Mouse (Mus musculus): ENCODE measurements around the gene Igdcc3. TPM values are rescaled to one million over a fixed set of nuclear protein-coding genes. Genes with fewer than 3 reads are reported as not detected.

Gene Igdcc3
- polyA plus RNA-seq, 1 experiment from 2014 or later = not detected

DNA sequence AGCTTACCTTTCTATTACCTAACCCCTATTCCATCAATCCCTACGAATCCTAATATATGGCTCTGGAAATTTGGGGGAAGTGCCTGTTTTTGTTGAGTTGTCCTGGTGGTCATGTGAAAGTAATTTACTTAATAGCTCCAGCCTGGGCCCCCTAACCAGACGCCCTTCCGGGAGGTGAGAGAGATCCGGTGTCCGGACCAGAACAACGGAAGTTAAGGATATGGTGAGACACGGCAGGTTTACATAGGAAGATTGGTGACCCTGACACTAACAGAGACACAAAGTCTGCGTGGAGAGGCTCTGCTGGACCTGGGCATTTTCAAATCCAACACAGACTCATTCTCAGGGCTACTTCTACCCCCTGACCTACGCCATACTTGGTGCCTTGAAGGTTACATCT lies 25.4 kb downstream of the Igdcc3 start:
- H3K27me3 ChIP-seq (ENCODE audit: insufficient read depth, low read length) = peaks cover 30% of the 10 kb centered on the region
- no peak overlapping the region for H3K4me2 ChIP-seq (ENCODE audit: low read depth, low read length)
- no peaks in the 10 kb centered on the region for H3K9me3 ChIP-seq (ENCODE audit: low read length)
- ATAC-seq = no peak
- no peak overlapping the region for H3K27ac ChIP-seq (ENCODE audit: low read depth)
- H3K36me3 ChIP-seq (replicated peaks; ENCODE audit: insufficient read depth, low read length) = no peaks in the 10 kb centered on the region
- no peak overlapping the region for H3K9ac ChIP-seq (replicated peaks)
- 48% methylated on average over 9 of the region's 9 CpGs for WGBS (ENCODE audit: insufficient replicate concordance)
- no peak overlapping the region for H3K4me3 ChIP-seq (ENCODE audit: low read depth, low read length)
- no peak for DNase-seq
- TF ChIP-seq EP300 (IDR thresholded peaks at IDR 0.05; ENCODE audit: low read depth) = no peak
- TF ChIP-seq CTCF (IDR thresholded peaks at IDR 0.05; ENCODE audit: low read depth) = no peak
- H3K4me1 ChIP-seq (ENCODE audit: insufficient read depth) = peaks cover 4% of the 10 kb centered on the region

DNA sequence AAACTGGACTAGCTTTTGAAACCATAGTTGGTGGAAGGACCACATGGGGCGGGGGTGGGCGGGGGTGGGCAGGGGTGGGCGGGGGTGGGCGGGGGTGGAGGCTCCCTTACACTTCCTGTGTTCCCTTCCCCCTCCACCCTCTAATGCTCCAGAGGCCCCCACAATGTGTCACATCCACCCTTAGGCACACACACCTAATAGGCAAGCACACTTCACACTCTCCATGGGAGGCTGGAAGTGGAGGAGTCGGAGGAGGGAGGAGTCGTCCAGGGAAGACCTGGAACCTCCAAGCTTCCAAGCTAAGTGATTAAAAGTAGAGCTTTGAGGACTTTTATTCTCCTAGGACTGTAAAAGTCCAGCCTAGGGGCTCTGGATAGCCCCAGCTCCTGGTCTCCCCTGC lies 27.5 kb downstream of the Igdcc3 start:
- H3K36me3 ChIP-seq (replicated peaks; ENCODE audit: insufficient read depth, low read length) = no peaks in the 10 kb centered on the region
- no peaks in the 10 kb centered on the region for H3K4me1 ChIP-seq (ENCODE audit: insufficient read depth)
- 53% methylated on average over 5 of the region's 6 CpGs for WGBS (ENCODE audit: insufficient replicate concordance)
- no peak overlapping the region for H3K27ac ChIP-seq (ENCODE audit: low read depth)
- no peak overlapping the region for H3K9ac ChIP-seq (replicated peaks)
- H3K27me3 ChIP-seq (ENCODE audit: insufficient read depth, low read length) = peaks cover 8% of the 10 kb centered on the region
- H3K4me2 ChIP-seq (ENCODE audit: low read depth, low read length) = no peak overlapping the region
- no peak overlapping the region for H3K4me3 ChIP-seq (ENCODE audit: low read depth, low read length)
- TF ChIP-seq CTCF (IDR thresholded peaks at IDR 0.05; ENCODE audit: low read depth) (no peak), EP300 (IDR thresholded peaks at IDR 0.05; ENCODE audit: low read depth) (no peak)
- no peak for ATAC-seq
- no peak for DNase-seq
- no peaks in the 10 kb centered on the region for H3K9me3 ChIP-seq (ENCODE audit: low read length)

DNA sequence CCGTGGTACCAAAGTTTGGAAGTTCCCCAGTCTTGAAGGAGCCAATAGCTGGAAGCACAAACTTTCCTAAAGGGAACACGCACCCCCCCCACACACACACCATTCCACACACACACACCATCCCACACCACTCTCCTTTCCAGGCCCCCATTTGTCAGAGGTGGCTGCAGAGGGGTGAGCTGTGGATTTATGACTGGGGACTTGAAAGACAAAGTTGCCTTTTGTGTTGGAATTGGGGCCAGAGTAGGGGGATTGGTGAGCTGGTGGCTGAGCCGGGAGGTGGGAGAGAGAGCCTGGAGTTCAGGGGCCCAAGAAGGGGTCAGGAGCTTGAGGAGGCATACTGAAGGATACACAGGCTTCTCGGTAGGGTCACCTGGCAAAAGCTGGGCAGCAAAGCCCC lies 28.0 kb downstream of the Igdcc3 start:
- Histone ChIP-seq H3K9ac (replicated peaks) (no peak overlapping the region), H3K27ac (ENCODE audit: low read depth) (no peak overlapping the region), H3K36me3 (replicated peaks; ENCODE audit: insufficient read depth, low read length) (no peaks in the 10 kb centered on the region), H3K9me3 (ENCODE audit: low read length) (no peaks in the 10 kb centered on the region), H3K4me3 (ENCODE audit: low read depth, low read length) (no peak overlapping the region), H3K27me3 (ENCODE audit: insufficient read depth, low read length) (peaks cover 4% of the 10 kb centered on the region), H3K4me1 (ENCODE audit: insufficient read depth) (no peaks in the 10 kb centered on the region), H3K4me2 (ENCODE audit: low read depth, low read length) (no peak overlapping the region)
- ATAC-seq = no peak
- TF ChIP-seq CTCF (IDR thresholded peaks at IDR 0.05; ENCODE audit: low read depth) = no peak
- DNase-seq = no peak
- WGBS (ENCODE audit: insufficient replicate concordance) = 67% methylated on average over 4 of the region's 4 CpGs

DNA sequence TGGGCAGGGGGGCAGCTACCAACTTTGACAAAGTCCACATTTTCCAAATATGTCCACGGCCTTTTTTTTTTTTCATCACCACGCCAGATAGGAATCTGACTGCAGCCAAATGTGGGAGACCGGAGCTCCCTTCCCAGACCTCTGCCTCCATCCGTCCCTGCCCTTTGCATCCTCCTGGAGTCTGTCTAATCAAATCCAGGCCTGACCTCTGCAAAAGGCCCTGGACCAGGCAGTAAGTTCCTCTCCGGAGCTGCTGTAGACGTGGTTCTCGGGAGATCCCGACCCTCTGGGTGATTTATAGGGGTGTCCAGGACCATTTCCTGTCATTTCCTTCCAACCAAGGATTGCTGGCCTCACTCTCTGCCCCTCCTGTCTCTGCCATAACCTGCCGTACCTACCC lies 31.7 kb downstream of the Igdcc3 start:
- WGBS (ENCODE audit: insufficient replicate concordance) = 53% methylated on average over 9 of the region's 9 CpGs

DNA sequence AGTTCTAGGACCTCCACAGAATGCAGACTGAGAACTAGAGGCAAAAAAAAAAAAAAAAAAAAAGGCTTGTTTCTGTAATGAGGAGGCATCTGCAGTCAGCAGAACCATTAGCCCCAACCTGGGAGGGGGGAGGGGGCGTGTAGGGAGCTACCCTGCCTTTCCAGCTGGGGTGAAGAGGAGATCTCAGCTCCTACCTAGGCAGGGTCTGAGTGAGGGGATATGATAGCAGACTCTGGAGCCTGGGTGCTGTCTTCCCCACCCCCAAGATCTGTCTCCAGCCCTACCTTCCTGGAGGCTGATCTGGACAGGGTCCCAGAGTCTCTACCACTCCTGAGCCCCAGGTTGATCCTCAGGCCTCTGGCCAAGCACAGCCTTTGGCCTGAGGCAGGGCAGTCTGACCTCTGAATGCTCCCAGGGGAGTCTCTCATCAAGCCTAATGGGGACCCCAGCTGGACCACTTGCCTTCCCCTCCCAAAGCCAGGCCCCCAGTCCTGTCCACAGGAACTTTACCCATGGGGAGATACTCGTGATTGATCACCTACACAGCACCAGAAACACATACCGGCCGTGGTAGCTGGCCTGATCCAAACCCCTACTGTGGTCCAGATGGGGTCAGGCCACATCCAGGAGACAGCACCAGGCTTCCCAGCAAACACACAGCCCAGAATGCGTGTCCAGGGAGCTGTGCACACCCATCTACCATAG lies 34.4 kb downstream of the Igdcc3 start:
- no peak overlapping the region for H3K4me2 ChIP-seq (ENCODE audit: low read depth, low read length)
- H3K9me3 ChIP-seq (ENCODE audit: low read length) = no peaks in the 10 kb centered on the region
- ATAC-seq = no peak
- no peaks in the 10 kb centered on the region for H3K4me1 ChIP-seq (ENCODE audit: insufficient read depth)
- 60% methylated on average over 5 of the region's 5 CpGs for WGBS (ENCODE audit: insufficient replicate concordance)
- no peaks in the 10 kb centered on the region for H3K36me3 ChIP-seq (replicated peaks; ENCODE audit: insufficient read depth, low read length)
- TF ChIP-seq CTCF (IDR thresholded peaks at IDR 0.05; ENCODE audit: low read depth) = no peak
- TF ChIP-seq EP300 (IDR thresholded peaks at IDR 0.05; ENCODE audit: low read depth) = no peak
- H3K4me3 ChIP-seq (ENCODE audit: low read depth, low read length) = no peak overlapping the region
- no peak overlapping the region for H3K27ac ChIP-seq (ENCODE audit: low read depth)
- no peak overlapping the region for H3K9ac ChIP-seq (replicated peaks)
- DNase-seq = no peak
- H3K27me3 ChIP-seq (ENCODE audit: insufficient read depth, low read length) = peaks cover 19% of the 10 kb centered on the region

More for the DNA sequence above, 31.7 kb downstream of the Igdcc3 start:
- Histone ChIP-seq H3K9ac (replicated peaks) (no peak overlapping the region), H3K4me3 (ENCODE audit: low read depth, low read length) (no peak overlapping the region), H3K27me3 (ENCODE audit: insufficient read depth, low read length) (no peaks in the 10 kb centered on the region), H3K4me2 (ENCODE audit: low read depth, low read length) (no peak overlapping the region), H3K4me1 (ENCODE audit: insufficient read depth) (no peaks in the 10 kb centered on the region), H3K9me3 (ENCODE audit: low read length) (no peaks in the 10 kb centered on the region), H3K27ac (ENCODE audit: low read depth) (no peak overlapping the region), H3K36me3 (replicated peaks; ENCODE audit: insufficient read depth, low read length) (no peaks in the 10 kb centered on the region)
- TF ChIP-seq EP300 (IDR thresholded peaks at IDR 0.05; ENCODE audit: low read depth) (no peak), CTCF (IDR thresholded peaks at IDR 0.05; ENCODE audit: low read depth) (no peak)
- ATAC-seq (no peak), DNase-seq (no peak)

DNA sequence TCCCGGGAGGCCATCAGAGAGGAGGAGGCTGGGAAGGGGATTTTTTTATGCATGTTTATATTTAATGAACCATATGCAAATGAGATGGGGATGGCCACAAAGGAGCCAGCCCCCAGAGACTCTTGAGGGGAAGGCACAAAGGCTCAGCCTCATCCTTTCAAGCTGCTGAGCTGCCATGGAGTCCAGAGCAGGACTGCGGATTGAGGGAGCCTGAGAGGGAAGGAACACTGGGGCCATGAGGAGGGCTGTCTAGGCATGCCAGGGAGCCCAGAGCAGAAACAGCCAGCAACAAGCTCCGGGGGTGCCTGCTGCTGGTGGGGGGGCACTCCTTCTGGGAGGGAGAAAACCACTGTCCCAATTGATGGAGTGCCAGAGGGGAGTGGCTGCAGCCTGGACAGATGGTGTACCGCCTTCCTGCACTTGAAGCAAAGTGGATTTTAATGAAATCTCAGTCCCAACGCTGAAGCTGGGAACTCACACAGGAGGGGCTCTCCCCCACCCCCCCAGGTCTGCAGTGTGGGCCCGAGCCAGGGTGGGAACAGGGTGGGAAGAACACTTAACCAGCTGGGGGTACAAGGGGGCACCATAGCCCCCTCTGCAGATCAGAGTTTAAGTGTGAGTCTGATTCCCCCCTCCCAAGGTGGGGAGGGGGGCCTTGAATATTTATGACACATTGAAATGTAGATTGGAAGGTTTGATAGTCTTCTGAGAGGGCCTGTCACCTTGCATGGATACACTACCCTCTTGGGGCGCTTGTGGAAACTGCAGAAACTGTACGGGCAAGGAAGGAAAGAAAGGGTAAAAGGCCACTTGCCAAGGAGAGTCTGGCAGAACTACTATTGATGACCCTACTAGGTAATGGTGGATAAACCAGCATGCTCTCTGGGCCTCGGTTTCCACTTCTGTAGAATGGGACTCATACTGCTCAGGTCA lies 35.2 kb downstream of the Igdcc3 start:
- no peak overlapping the region for H3K27ac ChIP-seq (ENCODE audit: low read depth)
- TF ChIP-seq EP300 (IDR thresholded peaks at IDR 0.05; ENCODE audit: low read depth) (no peak), CTCF (IDR thresholded peaks at IDR 0.05; ENCODE audit: low read depth) (no peak)
- H3K36me3 ChIP-seq (replicated peaks; ENCODE audit: insufficient read depth, low read length) = no peaks in the 10 kb centered on the region
- no peaks in the 10 kb centered on the region for H3K9me3 ChIP-seq (ENCODE audit: low read length)
- no peak overlapping the region for H3K4me3 ChIP-seq (ENCODE audit: low read depth, low read length)
- no peak overlapping the region for H3K9ac ChIP-seq (replicated peaks)
- no peak overlapping the region for H3K4me2 ChIP-seq (ENCODE audit: low read depth, low read length)
- WGBS (ENCODE audit: insufficient replicate concordance) = 55% methylated on average over 9 of the region's 9 CpGs
- peaks cover 24% of the 10 kb centered on the region for H3K27me3 ChIP-seq (ENCODE audit: insufficient read depth, low read length)
- no peak for DNase-seq
- H3K4me1 ChIP-seq (ENCODE audit: insufficient read depth) = no peaks in the 10 kb centered on the region
- no peak for ATAC-seq
